ENCODE assay signal across 11 mouse cellular contexts in the genomic region with DNA sequence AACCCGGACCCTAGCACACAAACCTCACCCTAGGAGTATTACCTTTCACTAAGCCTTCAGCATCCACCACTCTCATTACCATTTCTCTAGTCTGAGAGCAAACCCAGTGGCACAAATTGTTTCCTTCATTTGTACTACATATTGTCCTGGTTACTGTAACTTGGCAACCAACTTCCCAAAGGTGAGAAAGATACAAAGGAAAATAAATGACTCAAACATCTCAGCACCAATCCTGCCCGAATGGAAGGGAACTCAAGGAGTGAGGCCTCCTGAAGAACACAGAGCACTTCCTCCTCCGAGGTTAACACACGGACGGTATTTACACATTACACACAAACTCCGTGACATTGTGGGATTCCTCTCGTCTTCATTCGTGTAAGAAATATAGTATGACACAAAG. TPM values are rescaled to one million over a fixed set of nuclear protein-coding genes. Genes with fewer than 3 reads are reported as not detected.
DNase-seq lines count a peak whose midpoint lies in the region; TF ChIP-seq lines count a peak whose summit lies in the region.
"Had no signal": no experiment of that assay in that cellular context is flagged by ENCODE, and none has a peak within 500 bp of the region (broad histone marks: within the 10 kb centered on the region; RNA-seq: fewer than 3 reads in every experiment).

No protein-coding gene starts in this region.

- peaks cover 24% of the 10 kb centered on the region for H3K36me3 ChIP-seq in heart, adult 2 months (ENCODE audit: control insufficient read depth, insufficient read depth, low read length)
- H3K36me3 ChIP-seq in megakaryocyte, embryonic 14.5 days (replicated peaks; ENCODE audit: low read length) = peaks cover 13% of the 10 kb centered on the region
- H3K36me3 ChIP-seq: heart, embryonic 15.5 days; limb, embryonic 10.5 days had no signal

- WGBS in heart, adult 2 months = 40% methylated on average over 8 of the region's 8 CpGs

- peak overlapping the region; percentile 70 for H3K27ac ChIP-seq in heart, adult 2 months
- H3K27ac ChIP-seq: limb, embryonic 10.5 days had no signal

- peaks cover 24% of the 10 kb centered on the region for H3K4me1 ChIP-seq in heart, adult 2 months (ENCODE audit: control insufficient read depth, insufficient read depth, low read length)
- peaks cover 79% of the 10 kb centered on the region for H3K4me1 ChIP-seq in megakaryocyte, embryonic 14.5 days

- H3K79me2 ChIP-seq in heart, adult 2 months (replicated peaks; ENCODE audit: control insufficient read depth, insufficient read depth, low read length) = peaks cover 6% of the 10 kb centered on the region

- intact Hi-C loops in heart, adult 2 months (cut with DNase I) = no loop called here
- intact Hi-C loops in heart, postnatal 14 days (cut with DNase I) = loop anchor here (5.0 kb wide), 1 partner anchor 226 kb away; no protein-coding TSS in a partner anchor

- TF ChIP-seq CTCF in heart, adult 2 months (IDR thresholded peaks at IDR 0.05) = no peak

- H3K9me3 ChIP-seq in megakaryocyte, embryonic 14.5 days = no peaks in the 10 kb centered on the region
- H3K9me3 ChIP-seq: heart, embryonic 15.5 days; limb, embryonic 10.5 days had no signal

- TF ChIP-seq EP300 in heart, adult 2 months (IDR thresholded peaks at IDR 0.05; ENCODE audit: insufficient read depth, low read depth, low read length) = no peak

- H3K4me3 ChIP-seq in heart, adult 2 months = no peak overlapping the region
- H3K4me3 ChIP-seq in megakaryocyte, embryonic 14.5 days (replicated peaks) = peak overlapping the region; percentile 88
- H3K4me3 ChIP-seq: heart, embryonic 15.5 days; limb, embryonic 10.5 days had no signal

- no peak for DNase-seq in heart, adult 2 months
- DNase-seq in heart, postnatal 14 days = no peak
- DNase-seq in retina, postnatal 1 day = peak; percentile 23
- DNase-seq in retina, embryonic 14.5 days (ENCODE audit: low spot score) = no peak
- no peak for DNase-seq in urinary bladder, postnatal 25 days (ENCODE audit: low spot score)
- no peak for DNase-seq in T-cell, adult 2 months (ENCODE audit: low spot score)
- no peak for DNase-seq in left cerebral cortex, adult 18-20 months (ENCODE audit: low spot score in 2 of 2)
- DNase-seq: kidney, postnatal 36 days had no signal

- no peaks in the 10 kb centered on the region for H3K27me3 ChIP-seq in heart, adult 2 months (ENCODE audit: control insufficient read depth, insufficient read depth, low read length)
- H3K27me3 ChIP-seq in megakaryocyte, embryonic 14.5 days (replicated peaks) = no peaks in the 10 kb centered on the region
- H3K27me3 ChIP-seq: heart, embryonic 15.5 days had no signal

- TF ChIP-seq POLR2A in heart, adult 2 months (IDR thresholded peaks at IDR 0.05; ENCODE audit: insufficient read depth, low read depth, low read length) = no peak

- no peak overlapping the region for H3K9ac ChIP-seq in heart, adult 2 months (ENCODE audit: low read depth, low read length)

RNA-seq across cellular contexts. Expression of a gene that starts 7.4 kb away (rescaled TPM):
- 10 to 100 TPM; 65.2 to 74.5 TPM for total RNA-seq in heart, adult 2 months (2021)
- polyA plus RNA-seq in heart, adult 2 months (2012; rRNA removed) = 18.1 and 27.9 TPM in 2 replicates
- total RNA-seq in heart, postnatal 14 days (2021) = 10 to 100 TPM; 84.5 to 91.7 TPM
- polyA plus RNA-seq in megakaryocyte, embryonic 14.5 days (2012; ENCODE audit: insufficient read depth, low replicate concordance) = 11.2 and 17.6 TPM in 2 replicates
- total RNA-seq in left cerebral cortex, adult 18-20 months (2021) = 100 to 1,000 TPM; 263 to 268 TPM
